Mouse (Mus musculus) CH12.LX (cell line): Measurements from ENCODE around the gene Rims1.

ENCODE experiments used
- CTCF ChIP-seq, 2 experiments: IDR thresholded peaks in 1 of 2; conservative IDR thresholded peaks in 1 of 2; 2 replicates each; pipeline ENCODE4 v1.5.1; 2011 to 2012; ENCODE audit warnings: low read depth in 2 of 2, low read length in 2 of 2, improper control_type of control experiment in 1 of 2, inconsistent platforms in 1 of 2, mild to moderate bottlenecking in 1 of 2, moderate library complexity in 1 of 2
- EP300 ChIP-seq: IDR thresholded peaks from 2 replicates; pipeline ENCODE4 v1.6.1; 2011; ENCODE audit warnings: low read length, improper control_type of control experiment
- MAX ChIP-seq: IDR thresholded peaks from 2 replicates; pipeline ENCODE4 v1.6.1; 2011; ENCODE audit warnings: low read length, improper control_type of control experiment
- NRF1 ChIP-seq: IDR thresholded peaks from 2 replicates; pipeline ENCODE4 v1.6.1; 2014; ENCODE audit warnings: low read depth, mild to moderate bottlenecking, inconsistent platforms, low read length, improper control_type of control experiment, moderate library complexity
- POLR2A ChIP-seq: IDR thresholded peaks from 2 replicates; pipeline ENCODE4 v1.6.1; 2011; ENCODE audit warnings: low read depth, mild to moderate bottlenecking, improper control_type of control experiment, low read length
- USF1 ChIP-seq: IDR thresholded peaks from 2 replicates; pipeline ENCODE4 v1.6.1; 2014; ENCODE audit warnings: low read depth, mild to moderate bottlenecking, inconsistent platforms, low read length, improper control_type of control experiment

DNA sequence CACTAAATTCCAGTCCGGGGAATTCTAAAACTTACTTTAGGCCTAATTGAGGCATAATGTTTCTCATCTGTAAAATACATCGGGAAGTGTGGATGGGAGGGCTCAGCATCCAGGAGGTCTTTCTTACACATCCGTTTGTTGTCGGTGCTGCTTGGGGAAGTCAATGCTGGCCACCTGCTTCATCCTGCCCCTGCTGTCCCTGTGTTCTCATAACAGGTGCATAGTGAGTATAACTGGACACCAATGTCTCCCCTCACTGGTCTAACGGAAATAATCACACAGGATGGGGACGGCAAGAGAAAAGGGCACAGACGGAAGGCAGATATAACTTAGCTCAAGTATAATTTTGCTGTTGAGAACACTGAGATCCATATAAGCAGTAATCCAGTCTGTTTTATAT, 155.2 kb downstream of the Rims1 start:
- no peak for TF ChIP-seq POLR2A
- no peak for TF ChIP-seq NRF1
- TF ChIP-seq CTCF (conservative IDR thresholded peaks at IDR 0.05 in 1 of 2, IDR thresholded peaks at IDR 0.05 in 1 of 2; ENCODE audit: low read depth in 2 of 2, low read length in 2 of 2) = no peak
- no peak for TF ChIP-seq MAX
- no peak for TF ChIP-seq USF1
- no peak for TF ChIP-seq EP300
